10 mouse cellular contexts compared by ENCODE assay signal in genomic region chr5:76782414-76783103, GRCm38 (mm10).
DNase-seq lines count a peak whose midpoint lies in the region; ATAC-seq and TF ChIP-seq lines count a peak whose summit lies in the region.
"Had no signal": no experiment of that assay in that cellular context is flagged by ENCODE, and none has a peak within 500 bp of the region (broad histone marks: within the 10 kb centered on the region; RNA-seq: fewer than 3 reads in every experiment).

No protein-coding gene starts in this region.

- 46% methylated on average over 7 of the region's 7 CpGs for WGBS in embryonic facial prominence, embryonic 13.5 days

- DNase-seq in kidney, postnatal 14 days, result peak; percentile 6
- DNase-seq in kidney, adult 8-10 months, result no peak
- DNase-seq in layer of hippocampus, adult 2 months (ENCODE audit: low spot score in 2 of 2), result no peak
- DNase-seq in retina, embryonic 14.5 days (ENCODE audit: low spot score), result peak; percentile 40
- no peak for DNase-seq in gastrocnemius, postnatal 36 days
- DNase-seq in natural killer cell, adult 2 months (ENCODE audit: low spot score in 2 of 2), result no peak
- no peak for DNase-seq in spleen, adult 12 weeks (ENCODE audit: low spot score)

- ATAC-seq in embryonic facial prominence, embryonic 13.5 days (ENCODE audit: insufficient number of reproducible peaks, insufficient read depth, low FRiP score, low TSS enrichment, low read depth), result no peak
- ATAC-seq: Patski had no signal

- intact Hi-C loops in gastrocnemius, postnatal 36 days (cut with DNase I), result no loop called here

- no peak overlapping the region for H3K4me2 ChIP-seq in embryonic facial prominence, embryonic 13.5 days
- H3K4me2 ChIP-seq: limb, embryonic 15.5 days had no signal

- H3K4me1 ChIP-seq in embryonic facial prominence, embryonic 13.5 days, result peaks cover 4% of the 10 kb centered on the region; the same call in 1 of the 2 replicates
- H3K4me1 ChIP-seq: limb, embryonic 15.5 days had no signal

- no peak overlapping the region for H3K9ac ChIP-seq in embryonic facial prominence, embryonic 13.5 days
- H3K9ac ChIP-seq: limb, embryonic 15.5 days had no signal

- H3K36me3 ChIP-seq in embryonic facial prominence, embryonic 13.5 days, result no peaks in the 10 kb centered on the region
- H3K36me3 ChIP-seq: limb, embryonic 15.5 days had no signal

- no peaks in the 10 kb centered on the region for H3K27me3 ChIP-seq in embryonic facial prominence, embryonic 13.5 days
- H3K27me3 ChIP-seq: limb, embryonic 15.5 days; Patski had no signal

- no peak overlapping the region for H3K4me3 ChIP-seq in embryonic facial prominence, embryonic 13.5 days
- H3K4me3 ChIP-seq in layer of hippocampus, adult 2 months, result no peak overlapping the region
- H3K4me3 ChIP-seq: limb, embryonic 15.5 days had no signal

- peak overlapping the region; percentile 28; the same call in 1 of the 2 replicates for H3K27ac ChIP-seq in embryonic facial prominence, embryonic 13.5 days
- H3K27ac ChIP-seq in layer of hippocampus, adult 2 months, result peak overlapping the region; percentile 12; the same call in 1 of the 2 replicates
- H3K27ac ChIP-seq: limb, embryonic 15.5 days had no signal

- no peak for TF ChIP-seq CTCF in layer of hippocampus, adult 2 months (conservative IDR thresholded peaks at IDR 0.05)

- no peaks in the 10 kb centered on the region for H3K9me3 ChIP-seq in embryonic facial prominence, embryonic 13.5 days
- H3K9me3 ChIP-seq: limb, embryonic 15.5 days had no signal

Comparison
In these comparisons a context has a peak if more than half of its experiments do, and no peak if none do; other contexts are left out.
1. DNase-seq: peak in kidney, postnatal 14 days (single experiment) and retina, embryonic 14.5 days (single experiment); none in kidney, adult 8-10 months (0 of 2), layer of hippocampus, adult 2 months (0 of 2), gastrocnemius, postnatal 36 days (0 of 2), natural killer cell, adult 2 months (0 of 2) and spleen, adult 12 weeks (single experiment).